Mouse (Mus musculus): Measurements from ENCODE around the gene Pknox2. TPM values are rescaled to one million over a fixed set of nuclear protein-coding genes. Genes with fewer than 3 reads are reported as not detected.

Gene Pknox2
- polyA plus RNA-seq, 1 experiment from 2014 or later: 7.2 TPM

- Histone ChIP-seq H3K36me3 (ENCODE audit: control insufficient read depth, insufficient read depth, low read length) (no peaks in the 10 kb centered on the region), H3K9me3 (ENCODE audit: control insufficient read depth, low read length) (no peaks in the 10 kb centered on the region), H3K4me3 (ENCODE audit: low read length) (no peak overlapping the region), H3K27me3 (replicated peaks; ENCODE audit: control insufficient read depth, insufficient read depth, low read length) (no peaks in the 10 kb centered on the region), H3K4me2 (ENCODE audit: low read depth, low read length) (no peak overlapping the region), H3K9ac (ENCODE audit: low read depth, low read length) (no peak overlapping the region), H3K27ac (ENCODE audit: low read length) (no peak overlapping the region), H3K4me1 (ENCODE audit: control insufficient read depth, insufficient read depth, low read length) (no peaks in the 10 kb centered on the region)
- ATAC-seq: no peak
- WGBS: 86% methylated on average over 4 of the region's 4 CpGs
These were observed 246.7 kb downstream of the Pknox2 start for GRCm38 (mm10) chr9:36900464-36900863.

DNA sequence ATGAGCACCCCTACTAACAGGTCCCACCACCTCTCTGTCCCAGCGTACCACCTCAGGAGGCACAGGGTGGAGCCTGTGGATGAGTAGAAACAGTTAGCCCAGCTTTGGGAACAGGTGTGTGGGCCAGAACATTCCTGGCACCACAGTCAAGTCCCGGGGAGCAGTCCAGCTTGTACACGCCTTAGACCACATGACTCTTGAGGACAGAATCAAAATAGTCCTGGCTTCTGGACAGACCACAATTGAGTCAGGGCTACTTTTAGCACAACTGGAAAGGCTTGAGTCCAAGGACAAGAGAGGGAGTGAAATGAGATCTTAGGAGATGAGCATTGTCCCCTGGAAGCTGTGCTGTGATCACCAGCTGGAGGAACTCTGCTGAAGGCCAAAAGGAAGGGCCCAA, 248.6 kb downstream of the Pknox2 start:
- Histone ChIP-seq H3K4me2 (ENCODE audit: low read depth, low read length) (no peak overlapping the region), H3K9ac (ENCODE audit: low read depth, low read length) (no peak overlapping the region), H3K27me3 (replicated peaks; ENCODE audit: control insufficient read depth, insufficient read depth, low read length) (no peaks in the 10 kb centered on the region), H3K36me3 (ENCODE audit: control insufficient read depth, insufficient read depth, low read length) (no peaks in the 10 kb centered on the region), H3K4me1 (ENCODE audit: control insufficient read depth, insufficient read depth, low read length) (no peaks in the 10 kb centered on the region), H3K4me3 (ENCODE audit: low read length) (no peak overlapping the region), H3K9me3 (ENCODE audit: control insufficient read depth, low read length) (no peaks in the 10 kb centered on the region), H3K27ac (ENCODE audit: low read length) (no peak overlapping the region)
- WGBS: 92% methylated on average over 3 of the region's 3 CpGs
- ATAC-seq: no peak

DNA sequence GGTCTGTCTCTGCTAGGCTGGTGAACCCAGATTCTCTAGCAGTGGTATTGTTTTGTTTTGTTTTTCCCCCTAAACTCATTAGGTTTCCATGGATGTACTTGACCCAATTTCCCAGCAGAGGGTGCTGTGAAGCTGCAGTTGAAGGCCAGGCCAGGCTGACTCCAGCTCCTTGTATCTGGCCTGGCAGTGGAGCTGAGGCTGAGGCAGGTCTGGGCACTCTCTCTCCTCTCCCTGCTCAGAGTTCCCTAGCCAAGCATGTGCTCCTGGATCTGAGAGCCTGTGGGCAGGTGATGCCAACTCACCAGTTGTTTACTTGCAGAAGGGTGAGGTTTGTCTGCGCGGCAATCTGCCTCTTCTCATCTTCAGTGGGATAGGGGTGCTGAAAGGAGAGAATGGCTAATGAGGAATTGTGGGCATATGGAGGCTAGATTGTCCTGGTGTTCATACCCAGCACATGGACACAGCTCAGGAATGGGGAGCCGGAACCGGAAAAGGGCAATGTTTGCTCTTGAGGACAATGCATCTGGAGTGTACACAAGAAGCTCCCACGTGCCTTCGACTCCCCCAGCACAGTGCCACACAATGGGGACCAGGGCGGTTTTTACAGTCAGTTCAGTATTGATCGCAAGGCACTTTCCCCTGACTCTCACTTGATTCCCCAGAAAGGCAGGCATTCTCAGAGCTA, 252.1 kb downstream of the Pknox2 start:
- Histone ChIP-seq H3K4me1 (ENCODE audit: control insufficient read depth, insufficient read depth, low read length) (no peaks in the 10 kb centered on the region), H3K27ac (ENCODE audit: low read length) (no peak overlapping the region), H3K4me2 (ENCODE audit: low read depth, low read length) (no peak overlapping the region), H3K27me3 (replicated peaks; ENCODE audit: control insufficient read depth, insufficient read depth, low read length) (no peaks in the 10 kb centered on the region), H3K36me3 (ENCODE audit: control insufficient read depth, insufficient read depth, low read length) (no peaks in the 10 kb centered on the region), H3K9ac (ENCODE audit: low read depth, low read length) (no peak overlapping the region), H3K9me3 (ENCODE audit: control insufficient read depth, low read length) (no peaks in the 10 kb centered on the region), H3K4me3 (ENCODE audit: low read length) (no peak overlapping the region)
- 74% methylated on average over 8 of the region's 8 CpGs for WGBS
- ATAC-seq: peak; percentile 44; the same call in 1 of the 2 replicates

- no peak overlapping the region for H3K9ac ChIP-seq (ENCODE audit: low read depth, low read length)
- no peak overlapping the region for H3K27ac ChIP-seq (ENCODE audit: low read length)
- H3K4me3 ChIP-seq (ENCODE audit: low read length): no peak overlapping the region
- 89% methylated on average over 7 of the region's 7 CpGs for WGBS
- no peak overlapping the region for H3K4me2 ChIP-seq (ENCODE audit: low read depth, low read length)
- no peak for ATAC-seq
- H3K9me3 ChIP-seq (ENCODE audit: control insufficient read depth, low read length): no peaks in the 10 kb centered on the region
- no peaks in the 10 kb centered on the region for H3K36me3 ChIP-seq (ENCODE audit: control insufficient read depth, insufficient read depth, low read length)
- H3K27me3 ChIP-seq (replicated peaks; ENCODE audit: control insufficient read depth, insufficient read depth, low read length): no peaks in the 10 kb centered on the region
- no peaks in the 10 kb centered on the region for H3K4me1 ChIP-seq (ENCODE audit: control insufficient read depth, insufficient read depth, low read length)
These were observed 253.0 kb downstream of the Pknox2 start for GRCm38 (mm10) chr9:36894242-36894641.

- Histone ChIP-seq H3K9ac (ENCODE audit: low read depth, low read length) (no peak overlapping the region), H3K4me3 (ENCODE audit: low read length) (no peak overlapping the region), H3K36me3 (ENCODE audit: control insufficient read depth, insufficient read depth, low read length) (no peaks in the 10 kb centered on the region), H3K27me3 (replicated peaks; ENCODE audit: control insufficient read depth, insufficient read depth, low read length) (no peaks in the 10 kb centered on the region), H3K27ac (ENCODE audit: low read length) (no peak overlapping the region), H3K4me2 (ENCODE audit: low read depth, low read length) (no peak overlapping the region), H3K9me3 (ENCODE audit: control insufficient read depth, low read length) (no peaks in the 10 kb centered on the region), H3K4me1 (ENCODE audit: control insufficient read depth, insufficient read depth, low read length) (no peaks in the 10 kb centered on the region)
- WGBS: 71% methylated on average over 6 of the region's 6 CpGs
- ATAC-seq: no peak
These were observed 253.7 kb downstream of the Pknox2 start for GRCm38 (mm10) chr9:36893413-36893990.

GRCm38 (mm10) chr9:36890552-36890951, 256.7 kb downstream of the Pknox2 start:
- H3K4me3 ChIP-seq (ENCODE audit: low read length): no peak overlapping the region
- 30% methylated on average over 4 of the region's 4 CpGs for WGBS
- no peak for ATAC-seq

DNA sequence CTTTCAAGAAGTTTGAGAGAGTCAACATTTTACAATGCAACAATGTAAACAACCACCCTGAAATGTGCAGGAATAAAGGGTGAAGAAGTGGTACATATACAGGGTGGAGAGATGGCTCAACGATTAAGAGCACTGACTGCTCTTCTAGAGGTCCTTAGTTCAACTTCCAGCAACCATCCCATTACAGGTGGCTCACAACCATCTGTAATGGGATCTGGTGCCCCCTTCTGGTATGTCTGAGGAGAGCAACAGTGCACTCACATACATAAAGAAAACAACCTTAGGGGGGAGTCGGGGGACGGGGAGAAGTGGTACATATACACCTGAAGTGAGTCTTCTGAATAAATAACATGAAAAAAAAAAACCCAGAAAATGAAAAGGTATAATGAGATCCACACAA, 262.0 kb downstream of the Pknox2 start:
- no peaks in the 10 kb centered on the region for H3K9me3 ChIP-seq (ENCODE audit: control insufficient read depth, low read length)
- 63% methylated on average over 3 of the region's 3 CpGs for WGBS

More at GRCm38 (mm10) chr9:36890552-36890951, 256.7 kb downstream of the Pknox2 start:
- Histone ChIP-seq H3K27me3 (replicated peaks; ENCODE audit: control insufficient read depth, insufficient read depth, low read length) (no peaks in the 10 kb centered on the region), H3K9me3 (ENCODE audit: control insufficient read depth, low read length) (no peaks in the 10 kb centered on the region), H3K4me2 (ENCODE audit: low read depth, low read length) (no peak overlapping the region), H3K4me1 (ENCODE audit: control insufficient read depth, insufficient read depth, low read length) (no peaks in the 10 kb centered on the region), H3K9ac (ENCODE audit: low read depth, low read length) (no peak overlapping the region), H3K36me3 (ENCODE audit: control insufficient read depth, insufficient read depth, low read length) (no peaks in the 10 kb centered on the region), H3K27ac (ENCODE audit: low read length) (no peak overlapping the region)

GRCm38 (mm10) chr9:36883569-36883968, 263.6 kb downstream of the Pknox2 start:
- Histone ChIP-seq H3K9ac (ENCODE audit: low read depth, low read length) (no peak overlapping the region), H3K36me3 (ENCODE audit: control insufficient read depth, insufficient read depth, low read length) (no peaks in the 10 kb centered on the region), H3K4me3 (ENCODE audit: low read length) (no peak overlapping the region), H3K9me3 (ENCODE audit: control insufficient read depth, low read length) (no peaks in the 10 kb centered on the region), H3K4me2 (ENCODE audit: low read depth, low read length) (no peak overlapping the region), H3K27me3 (replicated peaks; ENCODE audit: control insufficient read depth, insufficient read depth, low read length) (no peaks in the 10 kb centered on the region), H3K4me1 (ENCODE audit: control insufficient read depth, insufficient read depth, low read length) (no peaks in the 10 kb centered on the region), H3K27ac (ENCODE audit: low read length) (no peak overlapping the region)
- 65% methylated on average over 3 of the region's 3 CpGs for WGBS
- ATAC-seq: no peak

More for the DNA sequence above, 262.0 kb downstream of the Pknox2 start:
- Histone ChIP-seq H3K36me3 (ENCODE audit: control insufficient read depth, insufficient read depth, low read length) (no peaks in the 10 kb centered on the region), H3K4me2 (ENCODE audit: low read depth, low read length) (no peak overlapping the region), H3K4me3 (ENCODE audit: low read length) (no peak overlapping the region), H3K9ac (ENCODE audit: low read depth, low read length) (no peak overlapping the region), H3K4me1 (ENCODE audit: control insufficient read depth, insufficient read depth, low read length) (no peaks in the 10 kb centered on the region), H3K27me3 (replicated peaks; ENCODE audit: control insufficient read depth, insufficient read depth, low read length) (no peaks in the 10 kb centered on the region), H3K27ac (ENCODE audit: low read length) (no peak overlapping the region)
- no peak for ATAC-seq

DNA sequence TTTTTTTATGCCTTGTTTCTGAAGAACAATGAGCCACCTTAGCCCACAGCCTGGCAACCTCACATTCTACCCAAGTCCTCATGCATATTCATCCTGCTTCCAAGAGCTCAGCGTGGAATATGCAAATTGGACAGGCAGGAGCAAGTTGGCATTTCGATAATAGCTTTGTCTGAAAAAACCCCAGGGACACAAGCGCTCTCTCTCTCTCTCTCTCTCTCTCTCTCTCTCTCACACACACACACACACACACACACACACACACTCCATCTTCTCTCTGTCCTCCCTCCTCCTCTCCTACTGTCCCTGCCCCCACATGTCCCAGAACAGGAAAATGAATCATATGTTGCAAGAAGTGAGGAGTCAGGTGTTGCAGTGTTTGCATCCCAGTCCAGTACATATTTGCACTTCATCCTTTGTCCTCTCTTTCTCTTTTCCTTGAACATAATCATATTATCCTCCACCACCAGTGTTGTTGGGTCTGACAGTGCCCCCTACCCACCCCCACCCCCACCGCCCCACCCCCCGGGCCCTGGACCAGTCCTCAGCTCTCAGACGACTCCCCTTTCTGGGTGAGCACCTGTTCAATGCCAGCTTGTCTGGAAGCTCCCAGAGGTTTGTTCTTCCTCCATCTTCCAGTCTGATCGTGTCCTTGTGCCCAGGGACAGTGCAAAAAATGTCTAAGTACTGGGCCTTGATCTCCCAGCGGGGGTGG, 265.0 kb downstream of the Pknox2 start:
- no peaks in the 10 kb centered on the region for H3K4me1 ChIP-seq (ENCODE audit: control insufficient read depth, insufficient read depth, low read length)
- no peak overlapping the region for H3K27ac ChIP-seq (ENCODE audit: low read length)
- H3K4me2 ChIP-seq (ENCODE audit: low read depth, low read length): no peak overlapping the region
- no peak overlapping the region for H3K4me3 ChIP-seq (ENCODE audit: low read length)
- H3K27me3 ChIP-seq (replicated peaks; ENCODE audit: control insufficient read depth, insufficient read depth, low read length): no peaks in the 10 kb centered on the region
- no peaks in the 10 kb centered on the region for H3K9me3 ChIP-seq (ENCODE audit: control insufficient read depth, low read length)
- WGBS: 48% methylated on average over 8 of the region's 8 CpGs
- H3K36me3 ChIP-seq (ENCODE audit: control insufficient read depth, insufficient read depth, low read length): no peaks in the 10 kb centered on the region
- no peak overlapping the region for H3K9ac ChIP-seq (ENCODE audit: low read depth, low read length)
- ATAC-seq: no peak
